Mouse (Mus musculus) ES-E14 (cell line): ENCODE data around the gene Tmem156. TPM values are rescaled to one million over a fixed set of nuclear protein-coding genes. Genes with fewer than 3 reads are reported as not detected.
A peak's percentile ranks its signal among the peaks of the same experiment; 100 is the strongest.

Experiments
- DNase-seq: peaks from one replicate; pipeline ENCODE4 v3.0.0-alpha.2; 2013; ENCODE audit warnings: low read depth, low spot score
- H3K27ac ChIP-seq: 2 replicates; pipeline ENCODE4 v1.5.1; 2012; ENCODE audit warnings: low read depth, mild to moderate bottlenecking, low read length, moderate library complexity, mixed read lengths; ENCODE audit not compliant: poor library complexity, insufficient read depth, severe bottlenecking
- H3K36me3 ChIP-seq: 2 replicates; pipeline ENCODE4 v1.6.1; 2012; ENCODE audit warnings: mild to moderate bottlenecking, low read length, moderate library complexity, mixed read lengths; ENCODE audit not compliant: control insufficient read depth, poor library complexity, insufficient read depth, severe bottlenecking
- H3K4me1 ChIP-seq, 2 experiments: fragments of 150-350 bp in 1 of 2; sonication (generic) in 1 of 2; 2 replicates each; pipeline ENCODE4 v1.6.1; 2012; ENCODE audit warnings: low read length in 2 of 2, mild to moderate bottlenecking in 1 of 2, mixed read lengths in 1 of 2; ENCODE audit not compliant: control insufficient read depth in 2 of 2, insufficient read depth in 2 of 2, poor library complexity in 1 of 2
- H3K4me3 ChIP-seq, 2 experiments: fragments of 150-350 bp in 1 of 2; sonication (generic) in 1 of 2; 2 replicates each; pipeline ENCODE4 v1.5.1; 2012; ENCODE audit warnings: low read length in 2 of 2, low read depth in 1 of 2, mild to moderate bottlenecking in 1 of 2, mixed read lengths in 1 of 2; ENCODE audit not compliant: insufficient read depth in 1 of 2, poor library complexity in 1 of 2, severe bottlenecking in 1 of 2
- H3K9ac ChIP-seq: 2 replicates; pipeline ENCODE4 v1.6.1; 2012; ENCODE audit warnings: low read depth, mild to moderate bottlenecking, low read length, mixed read lengths; ENCODE audit not compliant: poor library complexity, insufficient read depth, severe bottlenecking
- H3K9me3 ChIP-seq: fragments of 150-350 bp; sonication (generic); 2 replicates; pipeline ENCODE4 v1.6.1; 2012; ENCODE audit warnings: low read depth, mild to moderate bottlenecking, low read length; ENCODE audit not compliant: control insufficient read depth, insufficient read depth
- CHD2 ChIP-seq: IDR thresholded peaks from 2 replicates; pipeline ENCODE4 v1.6.1; 2014; ENCODE audit warnings: mild to moderate bottlenecking, low read depth, low read length, inconsistent platforms
- HCFC1 ChIP-seq: IDR thresholded peaks from 2 replicates; pipeline ENCODE4 v1.6.1; 2012; ENCODE audit warnings: low read length, inconsistent platforms, borderline replicate concordance; ENCODE audit not compliant: insufficient read depth
- MAFK ChIP-seq: IDR thresholded peaks from 2 replicates; pipeline ENCODE4 v1.6.1; 2014; ENCODE audit warnings: mild to moderate bottlenecking, low read depth, low read length, inconsistent platforms; ENCODE audit not compliant: insufficient read depth
- ZC3H11A ChIP-seq: IDR thresholded peaks from 2 replicates; pipeline ENCODE4 v1.6.1; 2012; ENCODE audit warnings: low read depth, mild to moderate bottlenecking, inconsistent platforms, low read length, borderline replicate concordance
- ZNF384 ChIP-seq: IDR thresholded peaks from 2 replicates; pipeline ENCODE4 v1.6.1; 2012; ENCODE audit warnings: low read depth, low read length, inconsistent platforms
- in situ Hi-C, 2 experiments: fragments of 600-800 bp; cut with MboI; formaldehyde crosslinking; loops; one replicate each; pipeline ENCODE4 v1.15.1; 2025; ENCODE audit warnings: low sequenced_read_pairs in 2 of 2, inconsistent platforms in 1 of 2; ENCODE audit not compliant: unreplicated experiment in 2 of 2
- total RNA-seq: library from RNA; depleted of rRNA; stranded (reverse); fragments of 300-350 nt; gene quantifications from 2 replicates; pipeline ENCODE4 v1.2.3, GENCODE M21; 2012

Gene Tmem156
- total RNA-seq, 1 experiment, result 0.40 TPM

DNA sequence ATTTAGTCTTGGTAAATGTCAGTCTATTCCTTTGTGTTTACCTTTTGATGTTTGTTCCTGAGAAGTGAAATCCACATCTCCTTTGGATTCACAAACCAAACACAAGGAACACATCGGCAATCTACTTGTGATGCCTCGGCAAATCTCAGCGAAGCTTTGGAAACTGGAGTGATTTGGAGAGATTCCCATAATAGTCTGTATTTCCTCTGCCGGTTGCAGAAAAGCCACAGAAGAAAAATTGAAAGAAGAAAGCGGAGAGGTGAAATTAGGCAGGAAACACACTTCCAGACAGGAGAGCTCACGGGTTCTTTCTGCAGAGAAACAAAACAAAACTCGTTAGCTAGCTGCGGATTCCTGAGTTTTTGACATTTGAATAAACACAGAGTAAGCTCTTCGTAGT is 12.1 kb downstream of the Tmem156 start:
- H3K4me3 ChIP-seq, result no peak overlapping the region
- in situ Hi-C loops, result no loop called here
- no peak overlapping the region for H3K9ac ChIP-seq
- peaks cover 0 to 4% of the 10 kb centered on the region in 2 experiments; a peak in 1 of 4 replicates for H3K4me1 ChIP-seq
- no peak for DNase-seq
- TF ChIP-seq HCFC1 (no peak), MAFK (no peak), ZNF384 (no peak)
- no peaks in the 10 kb centered on the region for H3K9me3 ChIP-seq
- no peak overlapping the region for H3K27ac ChIP-seq
- no peaks in the 10 kb centered on the region for H3K36me3 ChIP-seq

DNA sequence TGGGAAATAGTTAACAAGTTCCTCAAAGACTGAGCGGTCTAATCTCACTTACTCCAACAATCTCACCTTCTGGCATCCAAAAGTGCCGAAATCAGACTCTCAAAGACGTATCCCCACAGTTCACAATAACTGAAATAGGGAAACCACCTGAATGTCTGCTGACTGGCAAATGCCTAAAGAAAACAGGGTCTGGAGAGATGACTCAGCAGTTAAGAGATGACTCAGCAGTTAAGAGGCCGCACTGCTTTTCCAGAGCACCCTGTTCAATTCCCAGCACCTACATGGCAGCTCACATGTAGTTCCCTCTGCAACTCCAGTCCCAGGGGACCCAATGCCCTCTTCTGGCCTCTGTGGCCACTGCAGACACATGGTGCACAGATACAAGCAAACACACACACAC is 13.9 kb downstream of the Tmem156 start:
- Histone ChIP-seq H3K9me3 (no peaks in the 10 kb centered on the region), H3K4me3 (no peak overlapping the region), H3K27ac (no peak overlapping the region), H3K4me1 (peaks cover 0 to 4% of the 10 kb centered on the region in 2 experiments; a peak in 1 of 4 replicates), H3K36me3 (no peaks in the 10 kb centered on the region), H3K9ac (no peak overlapping the region; the same call in 1 of the 2 replicates)
- no peak for DNase-seq
- TF ChIP-seq ZNF384 (no peak), MAFK (peak; percentile 99)
- in situ Hi-C loops, result no loop called here

DNA sequence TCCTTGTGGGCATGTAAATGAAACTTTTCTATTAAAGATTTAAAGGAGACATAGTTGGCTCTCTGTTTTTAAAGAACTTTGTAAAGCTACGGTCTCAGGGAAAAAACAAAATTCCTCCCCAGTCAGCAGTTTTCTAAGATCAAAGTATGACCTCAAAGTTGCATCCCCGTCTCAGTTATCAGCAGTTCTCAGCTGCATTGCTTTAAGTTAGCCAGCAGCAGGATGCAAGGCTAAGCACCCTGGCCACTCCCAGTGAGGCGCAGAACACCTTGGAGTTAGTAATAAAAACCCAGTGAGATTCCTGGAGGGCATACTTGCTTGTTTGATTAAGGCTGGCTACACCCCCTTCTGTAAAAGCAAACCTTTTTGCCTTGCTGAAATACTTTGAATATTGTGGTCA is 15.2 kb downstream of the Tmem156 start:
- H3K36me3 ChIP-seq, result no peaks in the 10 kb centered on the region
- H3K27ac ChIP-seq, result no peak overlapping the region
- in situ Hi-C loops, result no loop called here
- peaks cover 0 to 4% of the 10 kb centered on the region in 2 experiments; a peak in 1 of 4 replicates for H3K4me1 ChIP-seq
- no peak overlapping the region for H3K9ac ChIP-seq
- H3K4me3 ChIP-seq, result no peak overlapping the region
- TF ChIP-seq MAFK, result peak; percentile 55; the same call in 1 of the 2 replicates
- TF ChIP-seq HCFC1, result no peak
- no peak for DNase-seq
- H3K9me3 ChIP-seq, result no peaks in the 10 kb centered on the region

DNA sequence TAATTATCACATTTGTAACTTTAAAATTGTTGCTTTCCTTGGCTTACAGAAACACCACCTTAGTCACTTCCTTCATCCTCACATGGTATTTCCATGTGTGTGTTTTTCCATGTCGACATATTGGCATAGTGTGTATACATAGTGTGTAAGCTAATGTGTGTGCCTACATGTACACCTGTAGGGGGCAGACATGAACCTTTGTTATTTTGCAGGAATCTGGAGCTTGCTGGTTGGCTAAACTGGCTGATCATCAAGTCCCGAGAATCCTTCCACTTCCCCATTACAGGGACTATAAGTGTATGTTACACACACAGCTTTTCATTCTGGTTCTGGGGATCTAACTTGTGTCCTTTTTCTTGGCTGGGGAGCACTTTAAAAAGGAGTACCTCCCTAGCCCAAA is 15.8 kb downstream of the Tmem156 start:
- Histone ChIP-seq H3K9ac (no peak overlapping the region), H3K9me3 (no peaks in the 10 kb centered on the region), H3K4me3 (no peak overlapping the region), H3K36me3 (no peaks in the 10 kb centered on the region), H3K4me1 (peaks cover 0 to 4% of the 10 kb centered on the region in 2 experiments; a peak in 1 of 4 replicates), H3K27ac (no peak overlapping the region)
- in situ Hi-C loops, result no loop called here
- DNase-seq, result no peak
- TF ChIP-seq ZC3H11A (no peak), MAFK (no peak), ZNF384 (no peak), HCFC1 (no peak), CHD2 (no peak)

DNA sequence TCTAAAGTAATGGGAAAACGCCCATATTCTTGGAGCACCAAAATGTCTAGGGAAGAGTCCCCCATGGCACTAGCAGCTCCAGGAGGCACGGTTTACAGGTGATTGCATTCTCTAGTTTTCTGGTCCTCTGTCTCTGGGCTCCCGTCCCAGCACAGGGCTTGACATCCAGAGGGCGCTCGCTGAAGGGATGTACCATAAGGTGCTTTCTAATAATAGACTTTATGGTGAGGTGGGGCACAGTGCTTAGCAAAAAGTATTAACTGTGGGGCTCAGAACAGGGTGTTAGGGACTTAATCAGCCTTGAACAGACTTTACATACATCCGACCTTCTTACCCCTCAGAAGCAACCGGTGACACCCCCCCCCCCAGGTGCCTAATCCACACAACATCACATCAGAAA is 17.2 kb downstream of the Tmem156 start:
- Histone ChIP-seq H3K9ac (no peak overlapping the region), H3K4me3 (no peak overlapping the region), H3K4me1 (peaks cover 0 to 4% of the 10 kb centered on the region in 2 experiments; a peak in 1 of 4 replicates), H3K27ac (no peak overlapping the region), H3K9me3 (no peaks in the 10 kb centered on the region), H3K36me3 (no peaks in the 10 kb centered on the region)
- in situ Hi-C loops, result no loop called here
- TF ChIP-seq CHD2, result no peak
- TF ChIP-seq ZC3H11A, result no peak
- TF ChIP-seq ZNF384, result no peak
- no peak for TF ChIP-seq HCFC1
- no peak for TF ChIP-seq MAFK
- DNase-seq, result no peak
